Comparison of ENCODE assay signal across 18 mouse cellular contexts in the genomic region with DNA sequence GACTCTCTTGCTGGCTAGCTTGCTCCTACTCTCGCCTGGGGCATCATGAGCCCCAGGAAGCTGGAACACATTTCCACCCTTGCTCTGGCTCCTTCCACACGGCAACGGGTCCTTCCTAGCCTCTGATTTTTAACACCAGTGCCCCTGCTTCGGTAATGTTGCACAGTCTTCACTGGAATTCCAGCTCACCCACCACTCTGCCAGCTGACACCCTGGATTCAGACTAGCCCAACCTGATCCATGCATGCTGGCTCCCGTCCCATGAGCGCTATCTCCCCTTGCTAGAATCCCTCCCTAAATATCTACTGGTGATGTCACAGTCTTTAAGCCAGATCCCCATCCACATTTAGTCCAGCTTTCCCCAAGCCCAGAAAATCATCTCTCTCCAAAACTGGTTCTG.
DNase-seq lines count a peak whose midpoint lies in the region; TF ChIP-seq lines count a peak whose summit lies in the region.
"Had no signal": no experiment of that assay in that cellular context is flagged by ENCODE, and none has a peak within 500 bp of the region (broad histone marks: within the 10 kb centered on the region; RNA-seq: fewer than 3 reads in every experiment).

No protein-coding gene starts in this region.

- no peak for TF ChIP-seq CTCF in left cerebral cortex, adult 2 months (IDR thresholded peaks at IDR 0.05)

- intact Hi-C loops in left cerebral cortex, adult 2 months (cut with DNase I) = no loop called here

- peak overlapping the region; percentile 36; the same call in 1 of the 2 replicates for H3K27ac ChIP-seq in left cerebral cortex, adult 2 months
- H3K27ac ChIP-seq: embryonic facial prominence, embryonic 15.5 days; forebrain, embryonic 15.5 days; heart, embryonic 15.5 days; hindbrain, embryonic 13.5 days; hindbrain, postnatal 0 days had no signal

- no peak overlapping the region for H3K4me3 ChIP-seq in left cerebral cortex, adult 2 months
- H3K4me3 ChIP-seq: embryonic facial prominence, embryonic 15.5 days; forebrain, embryonic 15.5 days; heart, embryonic 15.5 days; hindbrain, embryonic 13.5 days had no signal

- peak; percentile 43 to 64 for DNase-seq in cerebellum, postnatal 14 days
- DNase-seq in cerebellum, adult 18-20 months = no peak
- DNase-seq in left cerebral cortex, adult 2 months (ENCODE audit: extremely low spot score in 1 of 2, low spot score in 2 of 2) = no peak
- DNase-seq in left cerebral cortex, adult 11 months (ENCODE audit: low spot score) = no peak
- DNase-seq in right cerebral cortex, postnatal 14 days = peak; percentile 44
- DNase-seq in right cerebral cortex, adult 2 months (ENCODE audit: low spot score in 2 of 2) = no peak
- no peak for DNase-seq in thymus, postnatal 0 days (ENCODE audit: low spot score)
- DNase-seq: adrenal gland, postnatal 10 days; cerebellum, adult 11-12 months; embryo, embryonic 11 days; gastrocnemius, postnatal 36 days; heart, adult 18-20 months; heart, postnatal 14 days had no signal

Comparison
In these comparisons a context has a peak if more than half of its experiments do, and no peak if none do; other contexts are left out.
1. DNase-seq: peak in cerebellum, postnatal 14 days (2 of 2) and right cerebral cortex, postnatal 14 days (single experiment); none in cerebellum, adult 18-20 months (0 of 2), left cerebral cortex, adult 2 months (0 of 2), left cerebral cortex, adult 11 months (single experiment), right cerebral cortex, adult 2 months (0 of 2) and thymus, postnatal 0 days (single experiment).